Mouse (Mus musculus): ENCODE results near the gene Dpp10.

The Dpp10 gene

DNA sequence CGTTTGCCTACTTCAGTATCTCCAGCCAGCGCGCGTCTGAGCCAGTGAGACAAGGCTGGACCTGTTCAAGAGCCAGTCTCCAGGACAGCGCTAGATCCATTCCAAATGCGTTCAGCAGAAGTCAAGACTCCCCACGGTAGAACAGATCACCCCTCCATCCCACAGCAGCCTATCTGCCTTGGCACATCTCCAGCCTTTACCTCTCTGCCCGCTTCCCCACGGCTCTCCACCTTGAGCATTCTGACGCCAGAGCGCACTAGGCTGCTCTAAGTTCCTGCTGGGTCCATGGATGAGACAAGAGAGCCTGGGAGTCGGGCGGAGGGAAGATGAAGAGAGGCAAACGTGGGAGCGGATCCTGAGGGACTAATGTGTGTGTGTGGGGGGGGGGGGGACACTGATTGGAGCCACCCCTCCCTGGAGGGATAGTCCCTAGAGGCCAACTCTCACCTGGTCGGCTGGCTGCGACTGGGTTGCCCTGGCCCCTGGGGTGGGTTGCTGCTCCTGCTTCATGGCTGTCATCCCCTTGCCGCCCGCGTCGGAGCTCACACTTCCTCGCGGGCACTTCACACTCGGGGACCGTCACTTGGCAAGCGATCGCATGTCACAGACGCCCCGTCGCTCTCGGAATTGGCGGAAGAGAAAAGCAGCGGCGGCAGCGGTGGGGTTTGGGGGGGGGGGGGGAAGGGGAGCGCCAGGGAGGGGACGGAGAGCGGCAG, at the start of gene Dpp10:
Gene Dpp10, minus strand, starts transcription at position 635 of the 716 bp plus-strand sequence.
- DNase-seq (ENCODE audit: low spot score), result no peak

DNA sequence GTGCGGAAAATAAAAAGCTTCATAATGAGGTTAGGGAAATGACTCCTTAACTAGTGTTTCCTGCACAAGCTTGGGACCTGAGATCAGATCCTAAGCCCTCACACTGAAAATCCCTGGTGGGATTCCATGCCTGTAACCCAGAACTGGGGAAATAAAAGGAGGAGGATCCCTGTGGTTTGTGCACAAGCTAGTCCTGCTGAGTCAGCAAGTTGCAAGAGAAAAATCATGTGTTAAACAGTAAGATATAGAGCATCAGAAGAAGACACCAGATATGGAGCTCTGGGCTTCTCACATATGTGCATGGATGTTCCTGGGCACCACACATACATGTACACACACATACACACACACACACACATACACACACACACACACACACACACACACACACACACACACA, 3.2 kb upstream of the Dpp10 start:
- DNase-seq (ENCODE audit: low spot score), result no peak

DNA sequence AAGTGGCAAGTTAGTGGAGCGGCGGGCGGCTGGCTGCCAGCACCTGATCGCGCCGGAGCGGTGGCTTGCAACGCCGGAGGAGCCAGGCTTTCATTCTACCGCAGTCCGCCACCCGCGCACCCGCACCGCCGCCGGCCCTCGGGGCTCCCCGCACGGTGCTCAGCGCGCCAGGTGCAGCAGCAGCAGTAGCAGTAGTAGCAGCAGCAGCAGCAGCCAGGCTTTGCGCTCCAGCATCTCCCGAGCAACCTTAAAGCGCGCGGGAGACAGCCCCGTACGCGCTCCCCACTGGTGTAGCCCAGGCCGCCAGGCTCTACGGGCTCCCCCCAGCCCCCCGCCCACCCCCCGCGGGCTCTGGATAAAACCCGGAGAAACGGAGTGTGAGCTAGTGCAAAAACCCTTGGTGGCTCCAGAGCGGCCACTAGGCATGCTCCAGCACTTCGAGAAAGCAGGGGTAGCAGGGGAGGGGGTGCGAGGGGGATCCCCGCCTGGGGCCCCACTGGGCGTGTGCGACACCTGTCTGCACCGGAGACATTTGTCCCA, 472 bp upstream of the Dpp10 start:
- DNase-seq (ENCODE audit: low spot score), result peak; percentile 15

DNA sequence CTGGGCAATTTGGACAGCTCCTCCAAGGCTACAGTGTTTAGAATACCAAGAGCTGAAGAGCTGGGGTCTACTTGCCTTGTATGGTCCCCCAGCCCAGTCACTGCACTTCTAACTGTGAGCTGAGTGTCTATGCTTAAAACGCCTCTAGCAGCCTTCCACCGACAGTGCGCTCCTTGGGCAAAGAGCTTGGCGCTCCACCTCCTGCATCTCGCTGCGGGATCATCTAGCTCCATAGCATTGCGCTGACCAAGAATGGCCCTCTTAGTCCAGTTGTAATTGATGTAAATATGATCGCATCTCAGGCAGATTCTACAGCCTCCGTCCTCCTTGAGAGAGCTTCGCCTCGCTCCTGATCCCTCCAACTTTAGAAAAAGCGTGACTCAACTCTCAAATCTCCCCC, 1.2 kb downstream of the Dpp10 start:
- DNase-seq (ENCODE audit: low spot score), result no peak

DNA sequence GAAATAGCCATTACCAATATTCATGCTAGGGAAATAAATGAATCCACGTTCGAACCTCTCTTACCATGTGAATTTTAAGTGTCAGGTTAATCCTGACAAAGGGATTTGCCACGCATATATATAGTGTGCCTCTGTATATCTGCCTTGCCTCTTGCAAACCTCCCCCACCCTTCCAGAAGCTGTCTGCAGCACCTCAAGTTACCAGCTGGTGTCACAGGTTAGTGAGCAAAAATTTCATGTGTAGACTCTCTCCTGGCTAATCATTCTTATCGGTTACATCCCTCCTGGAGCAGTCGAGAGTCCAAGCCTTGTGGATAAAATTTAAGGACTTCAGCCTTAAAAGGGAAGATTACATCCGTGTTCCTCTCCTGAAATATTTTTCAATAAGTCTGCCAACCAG, 1.9 kb downstream of the Dpp10 start:
- no peak for DNase-seq (ENCODE audit: low spot score)

DNA sequence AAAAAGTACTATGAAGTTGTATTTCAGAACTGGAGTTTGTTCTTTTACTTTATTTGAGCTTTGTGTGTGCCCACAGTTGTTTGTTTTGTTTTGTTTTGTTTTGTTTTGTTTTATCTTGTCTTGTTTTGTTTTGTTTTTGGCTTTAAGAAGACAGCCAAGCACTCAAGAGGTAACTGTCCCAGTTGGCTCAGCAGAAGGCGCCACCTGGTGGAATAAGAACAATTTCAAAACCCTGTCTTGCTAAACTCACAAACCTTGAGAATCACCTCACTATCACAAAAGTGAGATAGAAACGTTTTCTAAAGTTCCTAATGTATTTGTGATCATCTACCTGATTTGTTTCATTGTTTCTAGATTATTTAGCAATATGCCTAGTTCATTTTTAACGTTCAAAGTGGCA, 3.8 kb downstream of the Dpp10 start:
- DNase-seq (ENCODE audit: low spot score), result no peak

DNA sequence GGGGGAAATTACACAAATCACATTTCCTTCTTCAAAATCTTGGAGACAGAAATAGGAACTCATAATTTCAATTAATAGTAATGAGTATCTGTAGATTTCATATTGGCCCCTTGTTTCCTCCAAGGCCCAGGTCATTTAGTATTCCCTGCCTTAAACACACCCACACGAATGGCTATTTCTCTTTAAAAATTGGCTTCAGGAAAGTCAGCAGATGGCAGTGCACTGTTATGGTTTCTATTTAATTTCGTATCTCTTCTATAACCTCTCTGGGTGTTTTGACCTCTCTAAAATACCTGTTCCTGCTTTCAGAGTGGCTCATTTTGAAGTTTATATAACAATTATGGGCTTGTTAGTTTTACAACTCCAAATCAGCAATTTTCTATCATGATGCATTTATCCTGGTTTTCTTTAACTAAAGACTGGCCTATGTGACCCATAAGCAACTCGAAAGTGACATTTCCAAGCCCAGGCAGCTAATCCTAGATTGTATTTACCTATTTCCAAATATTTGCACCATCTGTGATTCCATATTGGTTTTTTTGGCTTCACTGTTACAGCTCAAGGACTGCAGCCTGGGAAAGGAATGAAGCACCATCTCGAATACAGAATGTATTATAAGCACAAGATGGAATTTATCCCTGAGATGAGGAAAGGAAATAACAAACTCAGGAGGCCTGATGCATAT, 9.9 kb downstream of the Dpp10 start:
- no peak for DNase-seq (ENCODE audit: low spot score)

DNA sequence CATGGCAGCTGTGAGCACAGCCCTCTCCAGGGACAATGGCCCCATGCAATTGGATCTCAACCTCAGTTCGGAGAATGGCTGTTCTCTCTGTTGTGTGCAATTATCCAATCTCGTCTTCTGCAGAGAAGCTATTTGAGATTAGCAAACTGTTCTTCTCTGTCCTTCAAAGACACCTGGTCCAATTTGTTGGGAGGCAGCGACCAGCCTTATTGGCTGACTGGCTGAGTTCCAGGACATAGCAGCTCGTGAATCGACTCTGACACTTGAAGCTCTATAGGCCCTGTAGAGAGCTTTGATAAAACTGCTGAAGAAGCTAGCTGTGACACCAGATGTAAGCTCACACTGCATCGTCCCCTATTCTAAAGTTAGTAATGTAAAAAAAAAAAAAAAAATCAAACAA, 12.7 kb downstream of the Dpp10 start:
- no peak for DNase-seq (ENCODE audit: low spot score)

DNA sequence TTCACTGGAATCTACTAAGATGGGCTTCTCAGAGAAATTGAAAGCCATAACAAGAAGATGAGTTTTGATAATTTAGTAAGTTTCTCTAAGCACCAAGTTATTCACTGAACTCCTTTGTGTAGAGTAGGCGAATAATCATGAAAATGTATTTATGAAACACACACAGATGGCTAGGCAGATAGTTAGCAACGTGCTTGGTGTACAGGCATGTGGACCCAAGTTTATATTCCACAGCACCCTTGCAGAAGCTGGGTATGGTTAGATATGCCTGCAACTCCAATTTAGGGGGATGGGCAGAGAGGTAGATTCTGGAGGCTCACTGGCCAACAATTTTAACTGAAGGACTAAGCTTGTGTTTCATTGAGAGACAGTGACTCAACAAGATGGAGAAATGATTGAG, 13.4 kb downstream of the Dpp10 start:
- no peak for DNase-seq (ENCODE audit: low spot score)

DNA sequence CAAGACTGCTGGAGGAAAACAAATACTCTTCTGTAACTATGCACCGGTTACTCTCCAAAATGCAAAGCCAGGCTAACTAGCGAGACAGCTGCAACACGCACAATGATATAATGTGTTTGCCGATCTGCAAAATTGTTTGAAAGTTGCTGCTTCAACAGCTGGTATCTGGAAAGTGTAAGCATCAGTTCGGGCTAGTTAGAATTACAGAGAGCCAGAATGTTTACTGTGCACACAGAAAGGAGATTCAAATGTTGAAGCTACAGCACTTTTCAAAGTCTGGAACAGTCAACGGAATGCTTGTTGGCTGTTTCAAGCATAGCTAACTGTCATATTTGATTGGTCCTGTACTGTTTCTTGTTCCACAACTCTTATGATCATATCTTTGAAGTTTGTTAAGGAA, 42.6 kb downstream of the Dpp10 start:
- no peak for DNase-seq (ENCODE audit: low spot score)

DNA sequence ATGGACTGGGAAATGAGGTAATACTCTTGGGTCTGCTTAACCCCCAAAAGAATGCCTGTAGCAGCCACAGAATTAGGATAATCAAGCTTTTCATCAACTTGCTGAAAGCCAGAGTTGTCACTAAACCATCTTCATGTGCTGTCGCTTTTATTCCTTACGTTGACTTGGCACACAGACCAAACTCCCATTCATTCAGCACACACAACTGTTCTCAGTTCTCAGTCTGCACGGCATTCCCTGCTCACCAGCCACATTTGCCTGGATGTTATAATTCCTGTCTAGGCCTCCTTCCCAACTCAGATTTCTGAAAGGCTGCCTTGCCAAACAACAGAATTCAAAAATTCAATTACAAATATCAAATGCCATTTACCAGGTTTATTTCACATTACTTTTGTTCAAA, 49.6 kb downstream of the Dpp10 start:
- DNase-seq (ENCODE audit: low spot score), result no peak

DNA sequence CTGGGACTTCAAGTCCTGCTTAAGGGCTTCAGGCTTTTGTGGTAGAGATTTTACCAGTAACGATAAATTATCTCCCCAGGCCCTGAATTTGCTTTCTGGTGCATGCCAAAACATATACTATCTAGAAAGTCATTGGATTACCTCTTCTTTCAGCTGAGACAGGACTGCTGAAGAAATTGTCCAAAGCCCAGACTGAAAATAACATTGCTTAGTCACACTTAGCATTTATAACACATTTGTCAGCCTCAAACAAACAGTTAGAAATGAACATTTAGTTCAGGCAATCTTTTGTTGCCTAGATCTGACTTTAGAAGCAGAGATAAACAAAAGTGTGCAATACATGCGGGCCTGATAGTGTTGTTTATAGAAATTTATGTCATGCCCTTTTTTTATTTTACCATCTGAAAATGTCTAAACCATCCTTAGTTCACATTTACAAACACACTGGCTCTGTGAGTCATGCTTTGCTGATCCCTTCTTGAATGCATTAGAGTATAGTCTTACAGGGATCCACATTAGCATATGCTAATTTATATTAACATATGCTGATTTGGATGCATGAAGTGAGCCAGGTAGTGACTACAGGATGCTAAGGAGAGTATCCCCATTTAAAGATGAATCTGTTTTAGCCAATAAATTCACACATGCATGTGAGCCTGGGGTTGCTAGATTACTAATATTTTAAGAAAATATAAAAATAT, 59.9 kb downstream of the Dpp10 start:
- DNase-seq (ENCODE audit: low spot score), result no peak

DNA sequence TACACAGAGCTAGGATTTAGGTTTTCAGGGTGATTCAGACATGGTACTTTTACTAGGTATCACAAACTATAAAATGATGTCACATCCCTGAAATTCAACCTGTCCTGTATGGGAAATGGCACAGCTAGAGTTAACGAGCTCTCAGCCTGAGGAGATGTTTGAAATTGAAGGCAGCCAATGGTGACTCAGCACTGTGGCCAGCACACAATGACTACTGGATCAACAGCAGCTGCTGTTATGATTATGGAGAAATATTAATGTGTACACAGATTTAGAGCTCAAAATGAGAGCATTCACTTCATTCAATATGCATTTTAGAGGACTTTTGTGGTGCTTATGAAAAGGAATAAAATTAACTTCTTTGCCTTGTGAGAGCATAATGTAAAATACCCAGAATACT, 66.8 kb downstream of the Dpp10 start:
- DNase-seq (ENCODE audit: low spot score), result no peak

DNA sequence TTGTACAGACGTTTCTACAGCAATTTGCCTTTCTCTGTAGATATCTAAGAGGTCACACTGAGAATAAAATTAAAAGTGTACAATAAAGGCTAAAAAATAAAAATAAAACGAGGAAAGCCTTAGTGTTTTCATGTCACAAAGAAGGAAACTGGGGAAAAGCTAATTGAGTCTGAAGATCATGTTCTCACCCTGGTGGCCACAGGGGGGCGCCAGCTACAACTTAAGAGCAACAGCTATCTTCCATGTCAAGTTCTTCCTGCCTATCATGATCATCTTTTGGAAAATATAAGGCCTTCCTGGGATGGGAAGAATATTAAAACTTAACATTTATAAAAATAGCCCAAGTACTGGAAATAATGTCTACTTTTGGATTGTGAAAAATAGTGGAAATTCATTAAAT, 70.7 kb downstream of the Dpp10 start:
- peak; percentile 19 for DNase-seq (ENCODE audit: low spot score)

DNA sequence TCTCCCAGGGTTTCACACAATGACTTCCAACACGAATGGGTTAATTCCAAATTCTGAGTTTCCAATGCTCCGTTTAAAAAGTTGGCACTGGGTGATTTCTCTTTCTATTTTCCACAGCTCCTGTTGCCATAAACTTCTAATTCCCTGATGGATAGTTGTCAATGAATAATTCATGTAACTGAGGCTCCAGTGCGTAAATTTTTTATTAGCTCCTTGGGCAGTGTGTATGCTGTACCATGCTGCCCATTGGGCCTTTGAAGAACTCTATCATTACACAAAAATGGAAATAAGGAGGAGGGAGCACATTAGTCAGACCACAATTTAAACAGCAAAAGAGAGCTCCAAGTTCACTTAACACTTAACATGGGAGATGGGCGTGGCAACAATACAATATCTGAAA, 99.2 kb downstream of the Dpp10 start:
- no peak for DNase-seq (ENCODE audit: low spot score)

DNA sequence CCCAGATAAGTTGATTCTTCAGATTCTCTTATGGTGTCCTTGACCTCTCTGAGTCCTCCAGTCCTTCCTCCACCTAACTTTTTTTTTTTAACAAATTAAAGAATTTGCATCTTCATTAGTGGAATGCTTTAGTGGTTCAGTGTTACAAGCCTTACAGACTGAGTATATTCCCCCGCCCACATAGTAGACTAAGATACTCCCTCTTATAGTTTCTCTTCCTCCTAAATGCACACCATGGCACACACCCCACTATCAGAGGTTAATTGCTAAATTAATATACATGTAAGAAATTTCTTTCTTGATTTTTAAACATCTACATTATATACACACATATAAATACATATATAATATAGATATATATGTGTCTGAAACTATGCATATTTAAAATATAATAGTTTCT, 104.5 kb downstream of the Dpp10 start:
- DNase-seq (ENCODE audit: low spot score), result no peak

DNA sequence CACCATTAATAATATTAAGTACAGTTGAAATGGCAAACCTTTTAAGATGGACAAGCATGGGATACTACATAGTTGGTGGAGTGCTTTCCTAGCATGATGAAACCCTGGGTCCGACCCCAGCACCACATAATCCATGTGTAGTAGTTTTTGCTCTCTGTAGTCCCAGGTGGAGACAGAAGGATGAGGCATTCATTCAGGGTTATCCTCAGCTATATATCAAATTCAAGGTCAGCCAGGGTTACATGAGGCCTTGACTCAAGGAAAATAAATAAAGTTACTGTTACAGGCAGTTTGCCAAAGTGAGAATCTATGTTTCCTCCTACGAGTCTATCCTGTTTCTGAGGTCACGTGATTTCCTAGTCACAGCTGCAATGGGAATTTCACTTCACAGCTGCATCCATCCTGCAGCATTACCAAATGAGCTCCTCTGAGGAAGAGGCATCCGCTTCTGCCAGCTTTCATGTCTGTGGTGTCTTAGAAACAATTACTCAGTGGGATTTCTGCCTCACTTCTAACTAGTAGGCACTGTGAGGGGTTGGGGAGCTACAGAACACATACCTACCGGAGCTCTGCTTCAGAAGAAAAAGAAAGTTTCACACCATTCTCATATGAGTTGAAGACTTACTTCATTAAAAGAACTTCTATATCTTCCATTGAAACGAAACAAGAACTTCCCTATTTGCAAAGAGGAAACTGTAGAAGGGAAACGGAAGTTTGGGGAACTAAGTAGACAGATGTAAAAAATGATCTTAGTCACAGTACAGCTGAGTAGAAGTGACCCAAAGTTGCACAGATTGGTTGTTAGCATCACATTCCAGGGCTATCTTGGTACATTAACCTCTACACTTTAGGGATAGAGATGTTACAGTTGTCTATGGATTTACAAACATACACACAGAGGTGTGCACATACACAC, 111.3 kb downstream of the Dpp10 start:
- DNase-seq (ENCODE audit: low spot score), result no peak

DNA sequence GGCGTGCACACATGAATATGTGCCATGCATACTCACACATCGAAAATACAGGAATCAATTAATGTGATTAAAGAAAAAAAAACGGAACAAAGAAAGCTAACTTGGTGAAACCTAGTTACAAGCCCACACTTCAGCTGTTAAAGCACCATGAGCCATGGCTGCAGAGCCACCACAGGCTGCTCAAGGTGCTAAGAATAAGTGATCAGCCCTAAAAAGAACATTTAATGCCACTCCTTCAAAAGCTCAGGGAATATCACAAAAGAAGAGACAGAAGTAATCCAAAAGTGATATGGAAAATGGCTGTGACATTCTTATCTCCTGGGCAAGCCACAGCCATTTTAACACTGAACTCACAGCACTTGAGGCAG, 117.4 kb downstream of the Dpp10 start:
- no peak for DNase-seq (ENCODE audit: low spot score)

DNA sequence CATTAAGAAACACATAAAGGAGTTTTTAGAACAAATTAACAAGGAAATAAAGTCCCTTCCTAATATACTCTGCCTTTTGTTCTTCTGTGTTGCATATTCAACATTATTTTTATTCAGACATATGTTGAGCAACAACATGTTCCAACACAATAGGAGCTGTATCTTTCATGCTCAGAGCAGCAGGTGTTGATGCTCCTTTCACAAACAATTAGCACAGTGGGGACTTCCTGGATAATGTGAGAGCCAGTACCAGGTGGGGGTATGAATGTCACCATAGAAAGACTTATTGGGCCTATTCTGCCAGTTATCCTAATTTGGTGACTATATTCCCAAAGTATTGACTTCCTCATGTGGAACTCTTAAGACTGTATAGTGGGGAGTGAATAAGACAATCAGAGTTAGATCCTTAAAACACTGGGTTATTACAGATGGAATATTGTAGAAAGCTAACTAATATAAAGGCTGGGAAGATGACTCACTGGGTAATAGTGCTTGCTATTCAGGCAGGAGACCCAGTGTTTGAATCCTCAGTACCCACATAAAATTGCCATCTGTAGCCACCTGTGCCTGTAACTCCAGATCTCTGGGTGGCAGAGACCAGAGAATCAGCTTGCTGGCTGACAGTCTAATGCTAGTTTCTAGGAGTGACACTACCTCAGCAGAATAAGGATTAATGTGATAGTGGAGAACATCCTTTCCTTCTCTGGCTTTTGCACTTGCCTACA, 117.9 kb downstream of the Dpp10 start:
- DNase-seq (ENCODE audit: low spot score), result no peak

DNA sequence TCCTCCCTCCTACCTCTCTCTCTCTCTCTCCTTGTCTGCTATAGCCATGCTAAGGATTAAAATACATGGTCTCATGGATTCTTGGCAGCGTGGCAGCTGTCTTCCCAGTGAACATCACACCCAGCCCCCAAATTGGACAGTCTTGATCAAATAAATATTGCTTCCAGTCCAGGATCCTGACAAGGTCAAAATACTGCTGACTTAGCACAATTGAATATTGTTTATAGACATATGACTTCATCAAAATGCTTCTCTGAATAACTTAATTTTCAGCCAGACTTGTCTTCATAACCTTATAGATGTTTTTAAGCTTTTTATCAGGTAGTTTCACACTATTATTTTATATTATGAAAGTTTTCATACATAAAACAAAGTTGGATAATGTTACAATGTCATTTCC, 120.5 kb downstream of the Dpp10 start:
- DNase-seq (ENCODE audit: low spot score), result no peak

DNA sequence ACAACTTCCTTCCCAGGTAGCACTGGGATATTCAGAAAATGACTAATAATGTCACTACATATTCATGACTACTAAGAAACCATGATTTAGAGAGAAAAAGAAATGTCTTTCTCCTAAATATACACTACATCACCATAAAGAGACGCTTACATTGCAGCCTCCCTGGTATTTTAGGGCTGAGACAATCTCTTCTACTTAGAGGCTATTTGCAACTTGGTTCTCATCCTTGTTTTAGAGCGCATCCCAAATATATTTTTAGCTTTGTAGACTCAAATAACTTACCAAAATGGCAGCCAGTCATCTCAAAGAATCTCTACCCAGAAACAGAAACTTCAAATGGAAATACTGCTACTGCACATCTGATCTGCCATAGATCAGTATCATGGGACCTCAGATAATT, 121.5 kb downstream of the Dpp10 start:
- DNase-seq (ENCODE audit: low spot score), result no peak

All from ovary, postnatal 36 days (tissue).